Mouse (Mus musculus): ENCODE data around the gene Sec61a1.

Gene Sec61a1

DNA sequence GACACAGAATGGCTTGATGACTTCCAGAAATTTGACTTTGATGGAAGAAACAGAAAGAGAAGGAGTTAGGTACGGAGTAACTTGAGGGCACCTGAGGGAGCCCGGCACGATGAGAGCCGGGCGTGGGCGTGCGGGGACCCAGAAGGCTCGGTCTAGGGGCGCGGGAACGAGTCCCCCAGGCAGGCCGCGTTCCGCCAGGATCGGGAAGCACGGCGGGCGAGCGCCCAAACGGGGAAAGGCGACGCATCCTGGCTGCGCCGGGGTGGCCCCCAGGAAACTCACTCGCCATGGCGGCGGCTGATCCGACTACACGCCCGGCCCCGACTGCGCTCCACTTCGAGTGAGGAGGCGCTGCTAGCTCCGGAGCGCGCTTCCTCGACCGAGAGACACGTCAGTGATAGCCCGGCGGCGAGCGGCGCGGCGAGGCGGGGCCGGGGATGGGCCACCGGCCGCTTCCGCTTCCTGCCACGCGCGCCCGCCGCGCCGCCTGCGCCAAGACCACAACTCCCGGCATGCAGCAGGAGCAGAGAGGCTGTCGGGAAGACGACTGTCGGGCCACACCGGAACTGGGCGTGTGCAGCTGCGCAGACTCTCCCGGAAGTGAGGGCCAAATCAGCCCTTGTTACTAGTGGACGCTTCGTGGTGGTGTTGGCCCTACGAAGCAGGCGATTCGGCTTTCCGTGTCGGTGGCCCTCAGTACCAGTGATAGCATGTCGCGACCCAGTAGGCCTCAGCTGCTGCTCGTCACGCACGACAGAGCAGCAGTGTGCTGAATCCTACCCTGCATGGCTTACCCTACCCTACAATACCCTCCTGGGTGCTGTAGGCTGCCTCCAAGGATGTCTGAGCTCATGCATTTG, at the start of gene Sec61a1:
Sec61a1 (minus strand) TSS at position 502 of the 860 bp plus-strand sequence.
- peak; percentile 81 for DNase-seq (ENCODE audit: low read depth, low spot score)

DNA sequence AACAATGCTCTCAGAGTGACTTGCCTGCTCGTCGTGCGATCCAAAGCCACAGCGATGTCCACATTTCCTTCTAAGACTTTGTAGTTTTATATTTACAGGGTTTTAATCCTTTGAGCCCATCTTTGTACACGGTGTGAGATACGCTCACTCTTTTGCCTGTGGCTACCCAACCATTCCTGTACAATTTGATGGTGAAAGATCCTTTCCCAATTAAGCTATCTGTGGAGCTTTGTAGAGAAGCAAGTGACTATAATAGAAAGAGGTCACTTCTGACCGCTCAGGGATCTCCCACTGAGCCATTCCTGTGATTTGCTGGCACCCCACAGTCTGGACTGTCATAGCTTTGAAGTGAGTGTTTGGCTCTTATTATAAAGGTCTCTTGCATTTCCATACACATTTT, 48.0 kb upstream of the Sec61a1 start:
- no peak for DNase-seq (ENCODE audit: low read depth, low spot score)

DNA sequence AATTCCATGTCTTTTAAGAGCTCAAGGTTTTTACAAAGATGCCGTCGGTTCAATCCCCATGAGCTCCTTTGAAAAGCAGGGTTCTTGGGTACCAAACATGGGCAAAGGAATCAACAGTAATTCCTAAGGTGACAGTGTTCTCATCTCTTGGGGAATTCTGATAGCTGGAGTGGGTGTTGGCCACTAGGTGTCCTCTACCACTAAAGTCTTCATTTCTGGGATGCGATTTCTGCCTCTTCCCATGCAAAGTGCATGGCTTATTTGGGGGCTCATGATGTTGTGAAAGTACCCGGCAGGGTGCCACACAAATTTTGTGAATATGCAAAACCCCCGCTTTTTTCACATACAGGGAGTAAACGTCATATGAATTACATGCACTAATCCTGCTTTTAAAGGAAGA, 46.3 kb upstream of the Sec61a1 start:
- DNase-seq (ENCODE audit: low read depth, low spot score) = no peak

DNA sequence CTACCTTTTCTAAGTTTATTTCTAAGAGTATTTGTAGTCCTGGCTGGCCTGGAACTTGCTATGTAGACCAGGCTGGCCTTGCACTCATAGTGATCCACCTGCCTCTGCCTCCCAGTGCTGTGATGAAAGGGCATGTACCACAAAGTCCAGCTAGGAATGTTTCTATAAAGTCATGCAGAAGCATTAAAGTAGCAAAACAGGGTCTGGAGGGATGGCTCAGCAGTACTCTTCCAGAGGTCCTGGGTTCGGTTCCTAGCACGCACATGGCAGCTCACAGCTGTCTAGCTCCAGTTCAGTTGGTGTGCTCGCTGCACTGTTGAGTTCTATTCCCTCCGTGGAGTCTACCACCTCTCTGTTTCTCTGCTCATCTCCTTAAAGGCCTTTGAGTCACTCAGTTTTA, 41.5 kb upstream of the Sec61a1 start:
- DNase-seq (ENCODE audit: low read depth, low spot score) = no peak

DNA sequence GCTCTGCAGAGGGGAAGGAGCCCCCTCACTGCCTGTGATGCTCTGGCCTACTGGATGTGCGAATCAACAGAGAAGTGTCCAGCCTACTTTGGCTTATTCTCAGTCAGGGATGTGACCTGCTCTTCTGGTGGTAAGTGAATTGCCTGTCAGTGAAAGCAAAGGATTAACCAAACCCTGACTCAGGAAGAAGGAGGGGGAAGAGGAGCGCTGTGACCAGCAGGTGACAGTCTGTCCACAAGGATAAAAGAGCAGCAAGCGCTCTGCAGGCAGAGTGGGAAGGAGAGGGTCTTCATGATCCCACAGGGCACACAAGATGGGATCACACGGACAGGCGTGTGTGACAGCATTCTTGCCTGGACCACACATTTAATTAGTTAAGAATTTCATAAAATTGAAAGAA, 41.0 kb upstream of the Sec61a1 start:
- DNase-seq (ENCODE audit: low read depth, low spot score) = no peak

DNA sequence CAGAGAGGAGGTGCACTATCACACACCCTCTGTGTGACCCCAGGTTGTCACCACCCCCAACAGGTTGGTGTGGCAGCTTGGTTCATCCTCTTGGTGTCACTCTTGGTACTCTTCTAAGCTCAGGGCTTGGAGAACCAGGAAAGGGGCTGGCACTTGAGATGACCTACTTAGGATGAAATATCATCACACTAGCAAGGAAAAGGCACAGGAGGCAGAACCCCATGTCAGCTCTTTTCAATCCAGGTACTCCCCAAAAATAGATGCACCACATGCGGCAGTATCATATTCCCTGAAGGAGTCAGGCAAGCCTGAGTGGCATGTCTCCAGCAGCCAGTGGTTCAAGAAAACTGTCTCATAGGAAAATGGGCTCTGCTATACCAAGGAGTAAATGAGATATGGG, 39.4 kb upstream of the Sec61a1 start:
- DNase-seq (ENCODE audit: low read depth, low spot score) = no peak

DNA sequence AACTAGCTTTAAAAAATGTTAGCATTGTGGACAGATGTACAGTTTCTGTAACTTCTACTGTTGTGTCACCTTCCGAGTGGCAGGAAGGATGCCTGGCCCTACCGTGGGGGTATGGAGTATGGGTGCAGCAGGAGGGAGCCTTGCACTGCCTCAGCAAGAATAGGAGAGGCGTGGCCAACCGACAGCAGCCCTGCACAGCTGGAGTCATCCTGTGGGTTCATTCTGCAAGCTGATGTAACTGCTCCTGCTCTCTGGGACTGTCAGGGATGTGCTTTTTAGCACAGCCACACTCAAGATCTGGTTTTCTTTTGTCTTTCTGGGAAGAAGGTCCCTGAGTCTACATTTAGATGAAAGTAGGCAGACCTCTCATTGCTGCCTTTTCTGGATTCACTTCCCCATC, 38.8 kb upstream of the Sec61a1 start:
- no peak for DNase-seq (ENCODE audit: low read depth, low spot score)

DNA sequence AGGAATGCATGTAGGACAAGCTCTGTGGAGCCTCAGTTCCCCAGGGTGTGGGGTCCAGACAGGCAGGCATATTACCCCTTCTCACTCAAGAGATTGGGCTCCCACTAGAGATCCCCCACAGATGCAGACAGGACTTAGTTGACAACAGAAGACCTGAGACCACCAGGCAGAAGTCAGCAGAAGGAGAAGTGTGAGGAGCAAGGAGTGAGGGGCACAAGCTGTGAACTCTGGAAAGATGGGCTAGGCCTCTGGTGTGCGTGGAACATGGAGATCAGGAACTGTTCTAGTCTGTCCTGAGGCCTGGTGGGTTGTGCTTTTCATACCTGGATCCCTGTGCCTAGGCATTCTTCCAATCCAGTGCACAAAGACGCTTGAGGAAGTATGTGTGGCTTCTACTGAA, 31.2 kb upstream of the Sec61a1 start:
- no peak for DNase-seq (ENCODE audit: low read depth, low spot score)

DNA sequence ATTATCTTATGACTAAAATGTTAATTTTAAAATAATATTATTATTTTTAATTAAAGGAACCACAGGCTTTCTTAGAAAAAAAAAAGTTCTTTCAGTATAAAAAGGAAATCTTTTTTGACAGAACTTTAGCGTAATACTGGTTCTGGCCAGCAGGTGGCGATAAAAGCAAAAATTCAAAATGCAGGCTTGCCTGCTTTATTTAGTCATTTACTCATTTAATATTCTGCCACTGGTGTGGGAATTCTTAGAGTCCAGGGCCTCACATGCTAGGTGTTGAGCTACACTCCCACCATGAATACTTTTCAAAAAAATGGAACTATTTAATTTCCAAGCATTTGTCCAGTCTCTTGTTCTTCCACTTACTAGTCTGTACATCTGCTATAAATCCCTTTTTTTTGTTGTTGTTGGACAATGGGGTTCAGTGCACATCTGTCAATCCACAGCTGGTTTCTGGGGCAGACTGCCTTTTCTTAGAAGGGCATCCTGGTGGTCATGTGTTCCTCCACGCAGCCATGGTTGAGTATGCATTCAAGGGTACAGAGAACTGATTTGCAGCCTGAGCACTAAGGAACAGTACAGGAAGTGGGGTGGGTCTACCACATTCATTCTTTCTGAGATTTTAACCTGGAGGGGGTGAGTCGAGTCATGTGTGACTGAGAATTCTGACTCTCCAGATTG, 30.6 kb upstream of the Sec61a1 start:
- no peak for DNase-seq (ENCODE audit: low read depth, low spot score)

DNA sequence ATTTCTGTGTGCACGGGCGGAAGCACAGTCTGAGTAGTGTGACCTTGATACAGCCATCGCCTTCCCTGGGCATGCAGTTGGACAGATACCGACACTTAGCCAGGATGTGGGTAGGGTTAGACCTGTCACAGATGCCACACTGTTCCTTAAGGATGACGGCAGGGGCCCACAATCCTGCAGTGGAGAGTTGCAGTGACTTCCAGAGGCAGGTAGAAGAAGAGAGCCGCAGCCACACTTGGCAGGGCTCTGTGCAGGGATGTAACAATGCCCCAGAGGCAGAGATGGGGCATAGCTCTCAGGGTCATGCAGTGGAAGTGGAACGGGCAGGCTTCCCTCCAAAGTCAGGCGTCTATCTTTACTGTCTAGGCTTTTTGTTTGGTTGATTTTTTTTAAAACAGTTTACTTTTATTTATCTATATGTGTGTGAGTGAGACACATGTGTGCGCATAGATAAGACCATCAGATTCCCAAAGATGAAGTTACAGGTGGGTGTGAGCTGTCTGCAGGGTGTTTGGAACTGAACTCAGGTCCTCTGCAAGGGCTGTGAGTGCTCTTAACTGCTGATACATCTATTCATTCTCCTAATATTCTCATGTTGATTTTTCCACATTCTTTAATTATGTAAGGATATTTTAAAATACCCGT, 29.8 kb upstream of the Sec61a1 start:
- DNase-seq (ENCODE audit: low read depth, low spot score) = no peak

DNA sequence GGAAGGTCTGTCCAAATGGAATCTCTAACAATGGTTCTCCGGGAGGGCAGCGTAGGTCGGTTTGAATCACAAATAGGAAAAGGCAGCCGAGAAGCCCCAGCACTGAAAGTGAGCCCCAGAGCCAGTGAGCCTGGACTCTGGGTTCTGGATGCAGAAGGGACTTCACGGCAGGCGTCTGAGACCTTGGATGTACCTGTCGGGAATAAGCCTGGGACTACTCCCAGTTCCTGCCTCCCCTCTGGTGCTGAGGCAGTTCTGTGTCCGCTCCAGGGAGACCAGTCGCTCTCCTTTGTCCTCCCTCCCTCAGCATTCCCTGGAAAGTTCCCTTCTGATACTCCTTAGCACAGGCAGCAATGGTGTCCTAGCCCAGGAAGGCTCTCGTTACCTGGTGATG, 26.7 kb upstream of the Sec61a1 start:
- no peak for DNase-seq (ENCODE audit: low read depth, low spot score)

DNA sequence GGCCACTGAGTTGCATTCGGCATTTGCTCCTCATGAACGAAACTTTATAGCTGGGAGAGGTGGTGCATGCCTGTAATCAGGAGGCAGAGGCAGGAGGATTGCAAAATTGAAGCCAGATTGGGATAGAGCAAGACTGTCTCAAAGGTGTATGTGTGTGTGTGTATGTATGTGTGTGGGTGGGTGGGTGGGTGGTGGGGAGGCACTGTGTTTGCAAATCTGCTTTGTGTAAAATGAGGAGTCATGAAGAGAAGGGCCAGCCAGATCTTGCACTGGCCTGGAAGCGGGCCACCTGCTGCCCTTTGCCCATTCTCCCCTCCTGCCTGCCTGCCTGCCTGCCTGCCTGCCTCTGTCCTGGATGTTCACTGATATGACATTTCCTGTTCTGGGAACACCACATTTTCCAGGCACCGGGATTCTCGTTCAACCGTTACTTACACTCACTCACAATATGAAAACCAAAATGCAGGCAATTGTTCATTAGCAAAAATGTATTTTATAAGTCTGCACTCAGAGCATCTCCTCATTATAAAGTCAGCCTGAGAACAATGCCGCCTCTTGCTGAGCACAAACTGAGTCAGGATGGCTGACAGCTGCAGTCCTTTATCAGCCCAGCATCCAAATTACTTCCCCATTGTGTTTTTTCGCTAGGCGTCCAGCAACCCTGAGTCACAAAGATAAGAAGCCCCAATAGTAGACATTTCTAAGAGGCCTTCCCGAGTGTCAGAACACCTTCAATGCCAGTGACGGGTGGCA, 26.1 kb upstream of the Sec61a1 start:
- DNase-seq (ENCODE audit: low read depth, low spot score) = no peak

DNA sequence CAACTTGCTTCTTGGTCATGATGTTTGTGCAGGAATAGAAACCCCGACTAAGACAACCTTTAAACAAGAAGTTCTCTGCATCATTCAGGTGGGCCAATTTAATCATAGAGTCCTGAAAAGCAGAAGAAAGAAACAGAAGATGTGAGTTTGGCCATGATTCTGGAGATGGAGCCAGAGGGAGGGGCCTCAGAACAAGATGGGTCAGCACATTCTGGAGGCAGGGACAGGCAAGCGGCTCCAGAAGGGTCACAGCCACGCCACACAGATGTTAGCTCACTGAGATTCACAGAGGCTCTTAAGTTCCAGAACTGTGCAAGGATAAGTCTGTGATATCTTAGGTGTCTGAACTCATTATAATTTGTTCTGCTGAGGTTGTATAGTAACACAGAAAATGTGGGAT, 25.5 kb upstream of the Sec61a1 start:
- no peak for DNase-seq (ENCODE audit: low read depth, low spot score)

DNA sequence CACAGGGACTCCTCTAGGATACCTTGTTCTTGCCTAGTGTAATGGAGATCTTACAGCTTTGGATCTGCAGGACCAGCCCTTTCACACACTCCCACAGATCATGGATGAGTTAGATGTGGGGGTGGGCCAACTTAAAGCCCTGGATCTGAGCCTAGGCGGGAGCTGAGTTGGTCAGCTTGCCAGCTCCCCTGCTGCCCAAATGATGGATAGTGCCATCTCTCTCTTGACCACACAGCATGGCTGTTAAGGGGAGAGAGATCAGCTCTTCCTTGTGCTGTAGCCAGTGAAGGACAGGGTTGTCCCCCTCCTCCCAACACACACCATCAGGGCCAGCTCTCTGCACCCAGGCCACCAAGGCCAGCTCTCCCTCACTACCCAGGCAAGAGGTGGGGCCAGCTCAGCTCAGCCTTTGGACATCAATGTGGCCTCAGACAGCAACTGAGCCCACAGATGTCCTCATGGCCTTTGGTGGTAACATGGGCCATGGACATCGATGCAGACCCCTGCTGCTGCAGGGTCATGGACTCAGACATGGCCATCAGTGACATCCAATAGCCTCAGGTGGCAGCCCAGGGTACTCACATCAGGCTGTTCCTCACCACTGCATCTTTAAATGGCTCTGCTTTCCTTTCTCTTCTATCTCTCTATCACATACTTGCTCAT, 21.5 kb upstream of the Sec61a1 start:
- DNase-seq (ENCODE audit: low read depth, low spot score) = no peak

DNA sequence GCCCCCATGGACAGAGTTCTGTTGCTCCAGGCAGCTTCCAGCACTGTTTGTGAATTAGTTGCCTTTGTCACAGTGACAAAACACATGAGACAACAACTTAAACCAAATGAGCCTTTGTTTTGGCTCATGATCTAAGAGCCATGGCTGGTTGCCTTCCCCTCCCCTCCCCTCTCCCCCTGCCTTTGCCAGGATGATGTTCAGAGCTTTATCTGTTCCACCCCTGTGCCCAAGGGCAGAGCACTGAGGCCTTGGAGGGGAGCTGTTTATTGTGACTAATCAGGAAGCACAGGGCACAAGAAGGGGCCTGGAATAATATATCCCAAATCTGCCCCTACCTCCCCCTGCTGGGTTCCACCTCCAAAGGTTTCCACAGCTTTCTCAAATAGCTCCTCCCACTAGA, 11.6 kb upstream of the Sec61a1 start:
- DNase-seq (ENCODE audit: low read depth, low spot score) = no peak

DNA sequence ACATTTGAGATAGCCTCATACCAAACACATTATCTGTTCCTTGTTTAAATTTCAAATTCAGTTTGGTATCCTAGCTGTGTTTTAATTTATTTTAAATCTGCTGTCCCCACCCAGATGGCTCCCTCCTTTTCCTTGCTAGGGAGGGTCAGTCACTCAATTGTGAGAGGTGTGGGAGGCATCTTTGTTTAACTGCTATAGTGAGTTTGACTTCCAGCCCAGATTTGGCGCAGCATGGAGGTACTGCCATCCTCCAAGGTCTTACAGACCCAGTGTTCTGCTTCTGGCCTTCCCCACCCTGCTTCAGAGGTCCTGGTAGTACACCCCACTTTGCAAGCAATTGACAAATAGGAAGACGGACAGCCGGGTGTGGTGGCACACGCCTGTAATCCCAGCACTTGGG, 5.4 kb upstream of the Sec61a1 start:
- DNase-seq (ENCODE audit: low read depth, low spot score) = no peak

DNA sequence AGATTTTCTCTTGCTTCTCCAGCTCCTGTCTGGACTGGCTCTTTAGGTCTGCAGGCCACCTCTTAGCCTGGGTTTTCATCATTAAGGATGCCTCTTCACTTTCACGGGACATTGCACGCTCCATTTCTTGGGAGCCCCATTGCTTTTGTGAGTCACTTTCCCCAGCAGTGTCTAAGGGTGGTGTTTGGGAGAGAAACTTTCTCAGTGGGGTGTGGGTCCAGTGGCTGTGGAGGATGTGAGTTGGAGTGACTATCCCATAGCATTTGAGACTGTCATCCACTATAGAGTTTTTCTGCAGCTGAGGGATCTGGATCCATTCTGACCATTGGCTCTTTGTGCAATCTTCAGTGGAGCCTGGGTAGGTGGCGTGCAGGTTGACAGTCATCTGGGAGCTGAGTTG, 4.7 kb upstream of the Sec61a1 start:
- DNase-seq (ENCODE audit: low read depth, low spot score) = no peak

DNA sequence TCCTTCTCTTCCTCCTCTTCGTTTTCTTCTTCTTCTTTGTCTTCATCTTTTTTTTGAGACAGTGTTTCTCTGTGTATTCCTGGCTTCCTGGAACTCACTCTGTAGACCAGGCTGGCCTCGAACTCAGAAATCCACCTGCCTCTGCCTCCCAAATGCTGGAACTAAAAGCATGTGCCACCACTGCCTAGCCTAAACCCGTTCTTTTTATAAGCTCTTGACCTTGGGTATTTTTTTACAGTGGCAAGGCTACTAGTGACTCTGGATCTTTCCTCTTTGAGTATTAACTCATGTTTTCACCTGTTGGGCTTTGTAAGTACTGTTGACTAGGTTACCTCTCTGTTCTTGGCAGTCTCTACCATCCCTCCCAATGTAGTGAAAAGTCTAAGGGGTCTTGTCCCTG, 4.3 kb upstream of the Sec61a1 start:
- DNase-seq (ENCODE audit: low read depth, low spot score) = no peak

DNA sequence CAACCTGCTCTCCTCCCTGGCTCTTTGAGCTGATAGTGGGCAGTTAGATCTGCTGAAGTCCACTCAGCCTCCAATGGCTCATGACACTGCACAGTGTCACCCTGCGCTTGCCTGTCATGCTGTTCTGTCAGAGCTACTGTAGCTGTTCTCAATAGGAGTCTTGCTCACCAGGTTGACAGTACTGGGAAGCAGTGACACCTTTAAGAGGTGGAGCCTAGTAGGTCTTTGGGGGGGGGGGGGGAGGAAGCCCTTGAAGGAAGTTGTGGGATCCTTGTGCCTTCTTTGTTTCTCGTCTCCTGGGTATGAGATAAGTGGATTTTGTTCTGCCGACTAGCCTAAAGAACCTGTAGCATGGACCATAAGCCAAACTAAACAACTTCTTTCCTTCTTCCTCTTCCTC, 3.9 kb upstream of the Sec61a1 start:
- no peak for DNase-seq (ENCODE audit: low read depth, low spot score)

DNA sequence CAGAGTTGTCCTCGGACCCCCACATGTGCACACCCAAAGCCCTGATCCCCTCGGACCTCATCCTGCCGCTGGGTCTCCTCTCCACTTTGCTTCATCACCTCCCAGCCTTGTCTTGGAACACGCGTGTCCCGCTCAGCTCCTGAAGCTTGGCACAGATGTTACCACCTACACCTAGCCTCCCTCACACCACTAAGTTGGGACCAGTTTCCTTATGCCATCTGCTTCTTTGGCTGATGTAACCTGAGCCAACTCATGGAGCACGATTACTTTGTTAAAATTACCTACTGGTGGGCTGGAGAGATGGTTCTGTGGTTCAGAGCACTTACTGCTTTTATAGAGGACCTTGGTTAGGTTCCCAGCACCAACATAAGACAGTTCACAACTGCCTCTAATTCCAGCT, 3.1 kb upstream of the Sec61a1 start:
- no peak for DNase-seq (ENCODE audit: low read depth, low spot score)

DNA sequence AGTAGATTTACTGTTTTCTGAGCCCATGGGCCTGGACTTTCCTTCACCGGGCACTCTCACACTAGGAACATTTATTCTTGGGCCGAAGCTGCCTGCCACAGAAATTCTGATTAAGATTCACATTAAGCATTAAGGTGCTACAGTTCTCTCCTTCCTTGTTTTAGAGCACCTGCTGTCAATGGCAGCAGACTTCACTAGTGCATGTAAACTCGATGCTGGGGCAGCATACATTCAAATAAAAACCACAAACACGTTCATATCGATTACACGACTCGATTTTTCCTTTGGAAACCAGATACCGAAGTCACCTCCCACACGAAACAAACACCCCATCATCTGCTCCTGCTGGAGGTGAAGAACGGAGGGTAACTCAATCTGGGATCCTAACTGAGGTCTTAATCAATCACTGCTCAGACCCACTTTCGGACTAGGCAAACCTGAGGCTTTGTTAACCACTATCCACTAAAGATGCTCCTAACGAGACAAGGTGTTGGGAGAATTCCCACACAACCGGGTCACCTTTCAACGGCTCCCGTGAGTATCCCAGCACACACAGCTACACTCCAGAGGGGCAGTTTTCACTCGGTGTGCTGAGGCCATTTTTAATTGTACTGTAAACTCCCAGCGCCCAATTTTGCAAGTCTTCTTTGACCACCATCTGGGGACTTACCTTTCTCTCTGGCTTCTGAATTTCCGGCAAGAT, 853 bp downstream of the Sec61a1 start:
- DNase-seq (ENCODE audit: low read depth, low spot score) = no peak

All from WW6 (cell line).